Mouse (Mus musculus) stomach, embryonic 14.5 days (tissue): ENCODE results near the gene Radil. TPM values are rescaled to one million over a fixed set of nuclear protein-coding genes. Genes with fewer than 3 reads are reported as not detected.

Experiments
- ATAC-seq: fragments of 200-750 bp; cut with Nextera tagmentation; 2 replicates; pipeline ENCODE4 v1.8.0; 2017; ENCODE audit warnings: low read depth, moderate TSS enrichment; ENCODE audit not compliant: insufficient number of reproducible peaks, insufficient read depth, low FRiP score
- H3K27ac ChIP-seq: fragments of 300-500 bp; sonication (generic); 2 replicates; pipeline ENCODE4 v1.5.1; 2014; ENCODE audit warnings: mild to moderate bottlenecking, low read length, moderate library complexity, mixed read lengths
- H3K27me3 ChIP-seq: fragments of 300-500 bp; sonication (generic); 2 replicates; pipeline ENCODE4 v1.6.1; 2014; ENCODE audit warnings: low read length, control low read depth, mixed read lengths; ENCODE audit not compliant: control insufficient read depth, insufficient read depth
- H3K36me3 ChIP-seq: fragments of 300-500 bp; sonication (generic); 2 replicates; pipeline ENCODE4 v1.6.1; 2014; ENCODE audit warnings: mild to moderate bottlenecking, control low read depth, low read length, moderate library complexity, mixed read lengths; ENCODE audit not compliant: control insufficient read depth, insufficient read depth
- H3K4me1 ChIP-seq: fragments of 300-500 bp; sonication (generic); 2 replicates; pipeline ENCODE4 v1.6.1; 2014; ENCODE audit warnings: low read length, control low read depth, mixed read lengths; ENCODE audit not compliant: control insufficient read depth, insufficient read depth
- H3K4me2 ChIP-seq: fragments of 300-500 bp; sonication (generic); replicated peaks from 2 replicates; pipeline ENCODE4 v1.6.1; 2014; ENCODE audit warnings: low read depth, low read length, control low read depth
- H3K4me3 ChIP-seq: fragments of 300-500 bp; sonication (generic); 2 replicates; pipeline ENCODE4 v1.5.1; 2014; ENCODE audit warnings: low read depth, low read length, control low read depth
- H3K9ac ChIP-seq: fragments of 300-500 bp; sonication (generic); replicated peaks from 2 replicates; pipeline ENCODE4 v1.6.1; 2014; ENCODE audit warnings: low read depth, mild to moderate bottlenecking, control low read depth, low read length, moderate library complexity, mixed read lengths
- H3K9me3 ChIP-seq: fragments of 300-500 bp; sonication (generic); 2 replicates; pipeline ENCODE4 v1.6.1; 2016; ENCODE audit warnings: low read depth, low read length, control low read depth; ENCODE audit not compliant: control insufficient read depth
- WGBS: fragments of 180-500 bp; shearing (Covaris S2); extraction: QIAGEN DNeasy Blood & Tissue Kit; methylation state at CpG from one replicate; pipeline ENCODE4 v1.1.7; 2014; 5-methylcytosine and 5-hydroxymethylcytosine counted together
- polyA plus RNA-seq: library from polyadenylated mRNA; unstranded; fragments of >200 nt; fragmentation: Nextera tagmentation; extraction: Ambion mirVana; gene quantifications from 2 replicates; pipeline ENCODE4 v1.2.1, GENCODE M21; 2014

Gene Radil
- polyA plus RNA-seq, 1 experiment from 2014 or later, result 1.6 TPM

- ATAC-seq, result no peak
- H3K36me3 ChIP-seq, result peaks cover 50% of the 10 kb centered on the region
- H3K27me3 ChIP-seq, result no peaks in the 10 kb centered on the region
- no peak overlapping the region for H3K27ac ChIP-seq
- H3K9me3 ChIP-seq, result no peaks in the 10 kb centered on the region
- no peak overlapping the region for H3K4me2 ChIP-seq
- WGBS, result 91% methylated on average over 13 of the region's 13 CpGs
- H3K9ac ChIP-seq, result no peak overlapping the region
- no peaks in the 10 kb centered on the region for H3K4me1 ChIP-seq
- no peak overlapping the region for H3K4me3 ChIP-seq
Measured at GRCm38 (mm10) chr5:142453742-142454141, 97.2 kb downstream of the Radil start.

- Histone ChIP-seq H3K4me2 (no peak overlapping the region), H3K4me3 (no peak overlapping the region), H3K9ac (no peak overlapping the region), H3K27me3 (no peaks in the 10 kb centered on the region), H3K9me3 (no peaks in the 10 kb centered on the region), H3K4me1 (peaks cover 3% of the 10 kb centered on the region; the same call in 1 of the 2 replicates), H3K36me3 (peaks cover 39% of the 10 kb centered on the region), H3K27ac (no peak overlapping the region)
- ATAC-seq, result no peak
- 25% methylated on average over 1 of the region's 1 CpGs for WGBS
Measured at GRCm38 (mm10) chr5:142451759-142452158, 99.1 kb downstream of the Radil start.

DNA sequence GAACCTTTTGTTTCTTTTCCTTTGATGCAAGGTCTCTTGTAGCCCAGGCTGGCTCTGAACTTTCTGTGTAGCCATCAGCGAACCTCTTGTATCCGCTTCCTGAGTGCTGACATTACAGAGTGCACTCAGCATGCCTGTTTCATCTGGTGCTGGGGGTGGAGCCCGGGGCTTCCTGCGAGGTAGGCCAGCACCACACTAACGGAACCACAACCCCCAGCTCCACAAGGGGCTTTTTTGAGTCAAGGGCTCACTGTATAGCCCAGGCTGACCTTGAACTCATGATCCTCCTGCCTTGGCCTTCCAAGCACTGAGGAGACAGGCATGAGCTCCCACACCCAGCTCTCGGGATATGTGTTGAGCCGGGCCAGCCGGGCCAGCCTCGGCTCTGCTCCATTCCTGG, 100.1 kb downstream of the Radil start:
- ATAC-seq, result no peak
- Histone ChIP-seq H3K4me2 (no peak overlapping the region), H3K4me1 (peaks cover 3% of the 10 kb centered on the region; the same call in 1 of the 2 replicates), H3K36me3 (peaks cover 30% of the 10 kb centered on the region), H3K27me3 (no peaks in the 10 kb centered on the region), H3K9ac (no peak overlapping the region), H3K9me3 (no peaks in the 10 kb centered on the region), H3K4me3 (no peak overlapping the region), H3K27ac (no peak overlapping the region)
- 88% methylated on average over 9 of the region's 9 CpGs for WGBS

DNA sequence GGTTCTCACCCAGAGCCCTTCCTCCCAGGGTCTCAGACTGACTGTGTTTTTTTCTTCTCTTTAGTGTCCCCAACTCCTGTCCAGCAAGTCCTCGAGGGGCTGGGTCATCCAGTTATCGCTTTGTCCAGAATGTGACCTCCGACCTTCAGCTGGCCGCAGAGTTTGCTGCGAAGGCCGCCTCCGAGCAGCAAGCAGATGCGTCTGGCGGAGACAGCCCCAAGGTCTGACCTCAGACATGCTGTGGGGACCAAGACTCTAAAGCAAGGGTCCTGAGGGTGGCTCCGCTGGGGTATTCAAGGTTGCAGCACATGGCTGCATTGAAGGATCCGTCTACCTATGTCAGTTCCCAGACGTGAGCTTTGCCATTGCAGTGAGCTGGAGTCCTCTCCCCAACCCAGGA, 102.3 kb downstream of the Radil start:
- WGBS, result 58% methylated on average over 12 of the region's 12 CpGs
- Histone ChIP-seq H3K4me3 (no peak overlapping the region), H3K36me3 (peaks cover 18% of the 10 kb centered on the region), H3K27me3 (no peaks in the 10 kb centered on the region), H3K4me1 (peaks cover 19% of the 10 kb centered on the region), H3K4me2 (no peak overlapping the region), H3K9me3 (no peaks in the 10 kb centered on the region), H3K27ac (no peak overlapping the region), H3K9ac (no peak overlapping the region)
- no peak for ATAC-seq

DNA sequence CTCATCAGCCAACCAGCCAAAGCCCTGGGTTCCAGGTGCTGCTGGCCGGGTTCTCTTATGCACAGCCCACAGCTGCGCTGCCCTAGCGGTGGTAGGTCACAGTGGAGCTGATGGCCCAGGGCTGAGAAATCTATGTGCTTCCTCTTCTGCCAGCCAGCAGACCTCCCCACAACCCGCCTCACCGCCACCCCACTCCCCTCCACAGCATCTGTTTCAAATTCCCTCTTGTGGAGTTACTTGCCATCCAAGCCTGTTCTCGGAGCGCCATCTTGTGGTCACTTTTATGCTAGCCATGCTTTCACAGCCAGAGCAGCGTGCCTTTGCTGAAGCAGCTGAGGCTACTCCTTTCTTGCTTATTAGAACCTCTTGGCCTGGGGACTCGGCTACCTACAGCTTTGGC, 102.8 kb downstream of the Radil start:
- Histone ChIP-seq H3K9me3 (no peaks in the 10 kb centered on the region), H3K4me3 (no peak overlapping the region), H3K9ac (no peak overlapping the region), H3K4me1 (peaks cover 23% of the 10 kb centered on the region), H3K4me2 (no peak overlapping the region), H3K27me3 (no peaks in the 10 kb centered on the region), H3K27ac (no peak overlapping the region), H3K36me3 (peaks cover 13% of the 10 kb centered on the region)
- WGBS, result 6% methylated on average over 9 of the region's 9 CpGs
- peak; percentile 21; the same call in 1 of the 2 replicates for ATAC-seq

- Histone ChIP-seq H3K4me2 (no peak overlapping the region), H3K9ac (no peak overlapping the region), H3K9me3 (no peaks in the 10 kb centered on the region), H3K36me3 (peaks cover 6% of the 10 kb centered on the region; the same call in 1 of the 2 replicates), H3K27me3 (no peaks in the 10 kb centered on the region), H3K27ac (no peak overlapping the region; the same call in 1 of the 2 replicates), H3K4me1 (peaks cover 38% of the 10 kb centered on the region), H3K4me3 (no peak overlapping the region)
- 56% methylated on average over 8 of the region's 8 CpGs for WGBS
- no peak for ATAC-seq
Measured at GRCm38 (mm10) chr5:142445709-142446108, 105.2 kb downstream of the Radil start.

GRCm38 (mm10) chr5:142444791-142445531, 105.9 kb downstream of the Radil start:
- no peak for ATAC-seq

GRCm38 (mm10) chr5:142443994-142444393, 106.9 kb downstream of the Radil start:
- H3K4me2 ChIP-seq, result no peak overlapping the region
- no peak overlapping the region for H3K27ac ChIP-seq
- H3K4me1 ChIP-seq, result peaks cover 46% of the 10 kb centered on the region
- H3K9me3 ChIP-seq, result no peaks in the 10 kb centered on the region
- no peak overlapping the region for H3K9ac ChIP-seq
- ATAC-seq, result no peak
- no peaks in the 10 kb centered on the region for H3K27me3 ChIP-seq
- H3K36me3 ChIP-seq, result no peaks in the 10 kb centered on the region; the same call in 1 of the 2 replicates
- H3K4me3 ChIP-seq, result no peak overlapping the region
- WGBS, result 72% methylated on average over 14 of the region's 14 CpGs

More at GRCm38 (mm10) chr5:142444791-142445531, 105.9 kb downstream of the Radil start:
- peaks cover 41% of the 10 kb centered on the region for H3K4me1 ChIP-seq
- no peaks in the 10 kb centered on the region for H3K27me3 ChIP-seq
- peak overlapping the region; percentile 39; the same call in 1 of the 2 replicates for H3K27ac ChIP-seq
- H3K4me3 ChIP-seq, result no peak overlapping the region
- H3K9ac ChIP-seq, result no peak overlapping the region
- no peak overlapping the region for H3K4me2 ChIP-seq
- H3K36me3 ChIP-seq, result no peaks in the 10 kb centered on the region; the same call in 1 of the 2 replicates
- no peaks in the 10 kb centered on the region for H3K9me3 ChIP-seq
- WGBS, result 48% methylated on average over 8 of the region's 11 CpGs
